Mouse (Mus musculus) regulatory T cell (primary cell): ENCODE results near the gene Scaper.

Experiments
- in situ Hi-C: fragments of 300-600 bp; cut with MboI, MseI; formaldehyde crosslinking; loops from one replicate; pipeline ENCODE4 v1.15.1; 2025; ENCODE audit warnings: high pct_unique_total_duplicates

The Scaper gene

DNA sequence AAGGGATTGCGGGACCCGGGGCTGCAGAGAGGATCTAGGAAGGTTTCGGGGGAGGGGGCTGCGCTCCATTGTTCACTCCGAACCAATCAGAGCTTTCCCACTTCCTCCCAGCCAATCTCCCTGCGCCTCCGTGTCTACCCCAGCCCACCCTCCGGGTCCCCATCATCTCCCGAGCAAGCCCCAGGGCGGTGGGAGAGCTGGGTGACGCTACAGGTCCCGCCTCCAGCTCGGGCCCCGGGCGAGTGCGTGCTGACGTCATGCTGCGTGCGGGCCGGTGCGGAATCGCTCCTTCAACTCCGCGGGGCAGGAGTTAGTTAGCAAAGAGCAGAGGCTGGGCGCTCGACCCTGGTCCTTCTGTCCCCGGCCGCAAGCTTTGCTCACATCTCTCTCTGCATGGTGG is 397.0 kb downstream of the Scaper start:
- in situ Hi-C loops: no loop called here

DNA sequence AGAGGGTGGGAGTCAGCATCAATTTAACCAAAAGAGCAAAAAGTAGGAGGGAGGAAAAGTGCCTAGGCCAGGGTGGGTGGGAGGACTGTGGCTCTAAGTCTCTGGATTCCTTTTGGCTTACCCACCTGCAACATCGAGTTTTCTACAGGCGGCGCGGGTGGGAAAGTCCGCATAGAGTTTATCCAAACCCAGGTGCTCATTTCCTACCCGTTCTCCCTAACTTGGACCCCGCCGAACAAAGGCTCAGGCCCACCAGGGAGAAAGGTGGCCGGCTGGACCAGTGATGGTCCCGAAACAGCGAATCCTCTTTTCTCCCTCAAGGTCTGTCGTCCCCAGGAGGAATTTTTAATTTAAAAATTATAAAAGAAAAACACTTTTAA is 397.5 kb downstream of the Scaper start:
- in situ Hi-C loops: no loop called here

DNA sequence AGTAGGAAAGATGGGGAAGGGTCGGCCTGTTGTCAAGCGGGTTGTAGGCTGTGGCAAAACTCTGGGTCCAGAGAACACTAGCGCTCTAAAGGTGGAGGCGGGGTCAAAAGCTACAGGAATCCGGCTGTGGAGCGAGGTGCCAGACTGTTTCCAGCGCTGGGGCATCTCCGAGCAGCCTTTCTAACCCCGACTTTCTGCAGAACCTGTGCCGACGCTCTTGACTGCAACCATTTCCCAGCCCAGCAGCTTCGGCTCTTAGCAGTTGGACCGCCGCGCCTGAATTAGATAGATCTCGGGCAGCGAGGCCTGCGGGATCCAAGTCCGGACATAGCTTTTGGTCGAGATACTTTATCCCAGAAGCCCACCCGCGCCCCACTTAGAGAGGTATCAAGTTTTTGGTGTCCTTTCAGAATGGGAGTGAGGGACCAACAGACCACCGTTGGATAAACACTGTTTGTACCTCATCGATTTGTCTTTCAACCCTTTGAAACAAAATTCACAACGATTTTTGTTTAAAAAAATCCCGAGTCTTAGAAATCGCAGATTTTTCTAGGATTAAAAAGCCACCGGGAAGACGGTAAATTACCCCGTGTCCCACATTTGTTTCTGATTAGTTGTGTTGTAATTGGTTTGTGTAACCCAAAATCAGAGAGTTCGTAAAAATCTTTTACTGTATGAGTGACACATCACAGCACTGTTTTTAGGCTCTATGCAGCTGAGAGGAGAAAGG is 398.1 kb downstream of the Scaper start:
- in situ Hi-C loops: no loop called here

DNA sequence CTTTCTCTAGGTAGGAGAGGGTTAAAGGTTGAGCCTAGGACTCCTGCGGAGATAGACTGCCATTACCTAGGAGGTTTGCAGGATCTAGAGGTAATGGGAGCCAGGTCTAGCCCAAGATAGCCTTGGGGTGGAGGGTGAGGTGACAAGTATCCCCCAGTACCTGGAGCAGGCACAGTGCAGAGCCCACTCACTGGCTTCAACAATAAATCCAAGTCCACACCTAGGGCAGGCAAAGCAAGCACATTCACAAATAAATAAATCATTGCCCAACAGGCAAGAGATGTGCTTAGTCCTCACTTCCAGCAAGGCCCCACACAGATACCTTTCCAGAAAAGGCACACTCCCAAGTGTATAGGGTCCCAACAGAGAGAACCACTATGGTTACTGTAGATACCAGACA is 398.9 kb downstream of the Scaper start:
- in situ Hi-C loops: no loop called here

DNA sequence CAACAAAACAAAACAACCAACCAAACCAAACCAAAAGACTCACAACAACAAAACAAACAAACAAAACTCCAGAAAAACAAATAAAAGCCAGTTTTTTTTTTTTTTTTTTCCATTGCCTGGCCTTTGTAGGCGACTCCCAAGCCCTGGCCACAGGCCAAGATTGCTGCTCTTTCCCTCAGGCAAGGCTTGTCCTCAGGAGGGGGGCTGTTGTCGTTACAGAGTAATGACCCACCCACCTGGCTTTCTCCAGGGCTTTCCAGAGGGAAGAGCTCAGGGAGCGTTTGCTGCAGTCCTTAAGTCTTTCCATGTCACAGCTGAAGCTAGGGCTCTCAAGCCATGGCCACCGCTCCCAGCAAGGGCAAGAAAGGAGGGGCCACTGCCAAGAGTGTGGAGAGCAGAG is 399.5 kb downstream of the Scaper start, which contains the start of gene Isl2:
Gene Isl2, plus strand, starts transcription at position 296 of the 400 bp plus-strand sequence.
- in situ Hi-C loops: no loop called here

DNA sequence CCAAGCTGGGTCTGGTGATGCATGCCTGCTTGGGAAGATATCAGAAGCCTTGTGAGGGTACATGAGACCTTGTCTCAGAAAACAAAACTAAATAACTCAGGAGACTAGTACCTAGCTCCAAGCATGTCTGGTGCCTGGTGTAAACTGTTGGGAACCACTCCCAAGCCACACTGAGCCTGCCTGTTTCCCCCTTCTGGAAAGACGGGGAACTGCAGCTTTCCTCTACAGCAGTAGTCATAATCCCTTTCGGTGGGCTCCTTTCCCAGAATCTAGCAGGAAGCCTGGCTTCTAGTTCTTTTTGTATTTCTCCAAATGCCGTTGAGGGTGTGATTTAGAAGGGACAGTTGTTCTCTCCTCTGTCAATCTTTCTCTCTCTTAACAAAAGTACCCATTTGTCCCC is 402.0 kb downstream of the Scaper start:
- in situ Hi-C loops: no loop called here

DNA sequence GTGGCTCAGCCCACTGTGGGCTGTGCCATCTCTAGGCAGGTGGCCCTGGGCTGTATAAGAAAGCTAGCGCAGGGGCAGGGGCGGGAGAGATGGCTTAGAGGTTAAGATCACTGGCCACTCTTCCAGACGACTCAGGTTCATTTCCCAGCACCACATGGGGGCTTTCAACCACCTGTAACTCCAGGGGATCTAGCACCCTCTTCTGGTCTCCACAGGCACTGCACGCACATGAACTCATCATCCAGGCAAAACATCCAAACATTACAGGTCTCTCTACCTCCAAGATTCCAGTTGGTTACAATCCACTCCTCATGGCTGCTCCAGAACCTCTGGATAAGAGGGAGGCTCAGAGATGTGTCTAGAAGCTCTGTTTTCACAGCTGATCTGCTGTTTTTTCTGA is 412.2 kb downstream of the Scaper start:
- in situ Hi-C loops: loop anchor here (5.0 kb wide), 1 partner anchor 33 kb away; no protein-coding TSS in a partner anchor

DNA sequence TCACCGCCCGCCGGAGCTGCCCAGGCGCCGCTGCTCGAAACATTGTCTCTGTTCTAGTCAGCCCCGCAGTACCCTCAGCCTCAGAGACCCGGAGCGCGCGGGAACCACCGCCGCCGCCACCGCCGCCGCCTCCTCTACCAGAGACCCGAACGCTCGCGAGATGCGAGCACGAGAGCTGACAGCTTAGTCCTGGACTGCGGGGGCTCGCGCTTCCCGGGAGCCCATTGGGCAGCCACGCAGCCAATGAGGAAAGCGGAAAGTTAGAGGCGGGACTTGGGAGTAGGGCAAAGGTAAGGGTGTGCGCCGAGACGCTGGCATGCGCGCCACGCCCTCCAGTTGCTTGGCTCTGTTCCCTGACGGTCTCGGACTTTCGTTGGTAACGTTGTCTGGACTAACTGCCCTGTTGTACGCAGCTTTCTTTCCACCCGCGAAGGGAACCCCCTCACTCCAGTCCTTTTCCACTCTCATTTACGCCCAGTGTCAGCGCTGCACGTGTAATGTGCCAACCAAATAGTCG is 425.8 kb downstream of the Scaper start, which contains the start of gene Etfa:
Gene Etfa, minus strand, starts transcription at position 217 of the 517 bp plus-strand sequence.
- in situ Hi-C loops: no loop called here

DNA sequence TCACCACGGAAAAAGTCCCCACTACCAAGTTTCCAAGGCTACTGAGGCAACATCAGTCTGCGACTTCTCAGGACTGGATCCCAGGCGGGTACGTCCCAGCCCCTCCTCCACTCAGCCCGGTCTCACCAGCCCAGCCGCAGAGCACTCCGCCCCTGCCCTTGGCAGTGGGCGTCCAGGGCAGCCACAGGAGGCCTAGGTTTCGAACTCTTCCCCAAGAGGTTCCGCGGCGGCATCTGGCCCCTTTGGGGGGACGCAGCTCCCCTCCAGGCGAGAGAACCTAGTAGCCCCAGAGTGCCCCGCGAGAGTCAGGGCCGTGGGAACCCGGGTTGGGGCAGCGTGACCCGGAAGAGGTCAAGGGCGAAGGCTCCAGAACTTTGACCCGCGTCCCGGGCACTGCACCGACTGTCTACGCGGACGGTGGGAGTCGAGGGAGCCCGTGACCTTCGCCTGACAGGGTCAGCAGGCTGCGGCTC is 426.4 kb downstream of the Scaper start:
- in situ Hi-C loops: no loop called here

DNA sequence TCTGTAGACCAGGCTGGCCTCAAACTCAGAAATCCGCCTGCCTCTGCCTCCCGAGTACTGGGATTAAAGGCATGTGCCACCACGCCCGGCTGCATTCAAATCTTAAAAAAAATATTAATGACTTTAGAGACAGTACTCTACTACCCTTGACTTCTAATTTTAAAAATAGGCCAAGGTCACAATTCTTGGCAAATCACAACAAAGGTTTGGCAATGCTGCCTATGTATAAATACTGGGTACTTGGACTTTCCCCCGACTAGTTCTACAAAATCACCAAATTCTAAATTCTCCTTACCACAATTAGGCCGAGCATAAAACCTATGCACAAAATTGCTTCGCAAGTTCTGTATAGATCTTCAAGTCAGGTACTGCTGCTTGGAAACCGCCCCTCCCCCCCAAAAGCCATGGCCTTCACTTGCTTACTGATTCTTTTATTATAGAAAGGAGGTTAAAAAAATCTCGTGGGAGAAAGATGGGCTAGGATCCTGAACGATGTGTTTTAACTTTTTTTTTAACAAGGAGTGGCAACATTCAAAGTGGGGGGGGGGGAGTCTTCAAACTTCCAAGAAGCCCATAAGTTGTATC is 427.2 kb downstream of the Scaper start:
- in situ Hi-C loops: no loop called here

DNA sequence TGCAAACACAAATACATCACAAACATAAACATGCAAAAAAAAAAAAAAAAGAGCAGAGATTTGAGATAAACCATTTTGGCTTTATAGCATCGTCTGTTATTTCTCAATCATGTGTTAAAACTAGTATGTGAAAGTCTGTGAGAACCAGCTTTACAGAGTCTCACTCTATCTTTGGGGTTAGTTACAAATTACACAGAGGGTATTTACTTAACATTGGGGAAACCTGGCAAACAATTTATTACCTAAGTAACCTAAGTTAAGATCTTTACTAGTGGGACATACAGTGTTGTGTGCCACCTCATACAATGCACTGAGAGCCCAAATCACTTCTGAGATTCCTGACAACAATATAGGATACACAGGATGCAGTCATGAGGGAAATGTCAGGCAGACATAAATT is 428.2 kb downstream of the Scaper start:
- in situ Hi-C loops: no loop called here

DNA sequence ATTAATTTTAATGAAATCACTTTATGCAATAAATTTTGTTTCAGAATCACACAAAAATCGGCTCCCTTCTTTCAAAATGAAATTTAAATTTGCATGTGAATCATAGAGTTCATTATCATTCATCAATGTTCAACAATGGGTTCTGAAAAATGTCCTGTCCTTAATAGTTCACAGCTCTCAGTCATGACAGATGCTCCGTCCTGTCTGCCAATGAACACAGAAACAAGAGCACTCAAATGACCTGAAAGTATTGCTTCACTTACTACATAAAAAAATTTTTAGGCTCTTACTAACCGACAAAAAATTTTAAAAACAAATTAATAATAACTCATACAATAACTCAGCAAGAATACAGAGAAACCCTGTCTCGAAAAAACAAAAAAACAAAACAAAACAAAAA is 429.2 kb downstream of the Scaper start:
- in situ Hi-C loops: no loop called here

DNA sequence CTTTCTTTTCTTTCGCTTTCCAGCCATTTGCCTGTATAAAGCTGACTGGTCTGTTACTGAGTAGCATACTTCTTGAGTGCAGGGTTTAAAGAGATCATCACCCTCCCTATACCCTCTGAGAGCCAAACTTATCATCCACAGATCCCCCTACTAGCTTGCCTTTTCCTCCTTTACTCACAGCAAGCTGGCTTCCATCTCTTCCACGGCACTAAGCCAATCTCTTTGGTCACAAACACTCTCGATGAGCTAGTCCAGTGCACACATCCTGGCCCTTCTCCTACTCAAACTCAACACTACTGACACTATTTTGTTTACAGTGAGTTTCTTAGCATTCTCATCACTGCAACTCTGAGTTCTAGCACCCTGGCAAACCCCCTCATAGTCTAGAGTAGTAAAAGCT is 430.0 kb downstream of the Scaper start:
- in situ Hi-C loops: no loop called here
